Mouse (Mus musculus): Measurements from ENCODE around the gene Olfr658.

Gene Olfr658

DNA sequence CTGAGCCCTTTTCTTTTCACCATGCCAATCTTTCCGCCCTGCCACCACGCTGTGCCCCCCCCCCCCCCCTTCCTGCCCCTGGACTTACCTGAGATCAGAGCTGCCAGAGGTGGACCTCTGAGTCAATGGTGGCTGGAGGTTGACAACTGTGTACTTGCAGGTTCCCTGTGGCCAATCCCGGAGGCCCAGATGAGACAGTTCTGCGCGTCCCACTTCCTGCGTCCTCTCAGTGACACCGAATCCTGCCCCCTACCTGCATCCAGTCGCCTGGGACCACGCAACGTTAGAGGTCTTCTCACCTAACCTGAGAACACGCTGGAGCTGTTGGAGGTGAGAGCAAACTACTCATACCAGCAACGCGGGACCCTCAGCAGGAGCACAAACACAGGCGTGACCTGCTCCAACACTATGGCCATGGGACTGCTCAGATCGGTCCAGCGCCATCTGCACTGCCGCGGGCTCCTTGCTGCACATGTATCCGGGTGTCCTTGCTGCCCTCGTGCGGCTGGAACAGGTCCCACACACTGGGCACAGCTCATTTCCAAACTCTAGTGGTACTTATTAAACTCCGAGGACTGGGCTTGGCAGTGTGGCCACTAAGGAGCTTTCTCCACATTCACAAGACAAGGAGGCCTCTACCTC, at the start of gene Olfr658:
TSS of gene Olfr658 (minus strand) at position 465 of the 642 bp plus-strand sequence.
- no peak for DNase-seq (ENCODE audit: low spot score)

DNA sequence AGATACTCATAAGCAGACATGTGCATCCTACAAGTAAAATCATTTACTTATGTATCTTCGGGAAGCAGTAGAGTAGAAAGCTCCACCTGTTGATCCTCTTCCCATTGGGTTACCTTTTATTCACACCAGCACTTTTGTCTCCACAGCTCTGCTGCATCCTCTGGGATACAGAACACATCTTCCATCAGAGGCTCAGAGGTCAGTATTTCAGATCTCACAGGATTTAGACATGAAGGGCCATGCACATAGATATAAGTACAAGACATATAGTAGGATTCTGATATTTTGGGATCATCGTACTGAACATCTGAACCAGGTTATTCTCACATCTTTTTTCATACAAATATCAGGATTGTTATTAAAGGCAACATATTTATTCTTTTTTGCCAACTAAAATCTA, 39.1 kb upstream of the Olfr658 start, which contains the start of gene Olfr661:
TSS of gene Olfr661 (plus strand) at position 301 of the 400 bp plus-strand sequence.
- DNase-seq (ENCODE audit: low spot score) = no peak

DNA sequence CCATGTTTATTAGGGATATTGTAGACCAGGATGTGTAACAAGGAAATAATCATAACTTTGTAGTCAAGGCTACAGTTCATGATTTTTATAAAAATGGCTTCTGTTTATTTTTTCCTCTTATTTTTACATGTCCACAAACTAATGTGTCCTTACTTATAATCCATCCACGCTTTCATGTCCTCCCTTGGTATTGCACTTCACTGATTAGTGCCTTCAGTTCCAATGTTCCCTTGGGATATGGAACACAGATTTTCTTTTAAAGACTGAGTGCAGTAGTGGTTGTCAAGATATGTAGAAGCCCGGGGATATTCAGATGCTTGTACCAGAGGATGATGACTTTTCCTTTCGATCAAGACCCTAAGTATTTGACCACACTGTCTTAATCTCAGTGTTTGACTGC, 19.3 kb upstream of the Olfr658 start, which contains the start of gene Olfr659:
TSS of gene Olfr659 (plus strand) at position 301 of the 400 bp plus-strand sequence.
- DNase-seq (ENCODE audit: low spot score) = no peak

DNA sequence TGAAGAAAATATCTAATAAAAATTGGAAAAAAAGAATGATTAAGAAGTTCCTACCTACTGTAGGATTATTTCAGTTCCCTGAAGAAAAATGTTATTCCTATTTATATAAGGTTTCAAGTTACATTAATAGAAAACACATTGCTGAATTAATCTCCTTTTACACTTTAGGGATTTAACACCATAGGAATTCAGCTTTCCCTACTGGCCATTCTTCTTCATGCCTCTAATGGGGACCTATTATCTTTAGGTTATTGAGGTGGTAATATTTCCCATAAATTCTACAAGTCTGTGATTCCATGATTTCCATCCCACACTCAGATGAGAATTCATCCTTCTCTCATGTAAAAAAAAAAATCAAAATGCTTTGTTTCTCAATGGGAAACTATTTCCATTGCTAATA, 22.6 kb downstream of the Olfr658 start, which contains the start of gene Olfr657:
TSS of gene Olfr657 (plus strand) at position 301 of the 400 bp plus-strand sequence.
- DNase-seq (ENCODE audit: low spot score) = no peak

DNA sequence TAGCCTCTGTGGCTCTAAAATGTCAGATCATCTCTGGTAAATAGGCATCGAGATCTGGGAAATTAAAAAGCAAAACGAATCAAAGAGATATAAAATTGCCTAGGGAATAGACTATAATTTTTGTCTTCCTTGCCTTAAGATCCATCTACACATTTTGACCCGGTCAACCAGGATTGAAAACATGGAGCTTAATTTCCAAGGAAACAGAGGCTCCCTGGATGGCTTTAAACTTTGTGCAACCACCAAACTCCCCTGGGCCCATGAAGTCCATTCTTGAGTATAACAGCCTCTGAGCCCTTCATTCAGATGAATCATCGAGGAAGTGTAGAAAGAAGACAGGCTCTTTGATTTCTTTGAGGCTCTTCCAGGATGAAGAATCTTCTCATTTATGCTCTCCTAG, 33.5 kb downstream of the Olfr658 start, which contains the start of gene Olfr656:
TSS of gene Olfr656 (plus strand) at position 301 of the 400 bp plus-strand sequence.
- DNase-seq (ENCODE audit: low spot score) = no peak

DNA sequence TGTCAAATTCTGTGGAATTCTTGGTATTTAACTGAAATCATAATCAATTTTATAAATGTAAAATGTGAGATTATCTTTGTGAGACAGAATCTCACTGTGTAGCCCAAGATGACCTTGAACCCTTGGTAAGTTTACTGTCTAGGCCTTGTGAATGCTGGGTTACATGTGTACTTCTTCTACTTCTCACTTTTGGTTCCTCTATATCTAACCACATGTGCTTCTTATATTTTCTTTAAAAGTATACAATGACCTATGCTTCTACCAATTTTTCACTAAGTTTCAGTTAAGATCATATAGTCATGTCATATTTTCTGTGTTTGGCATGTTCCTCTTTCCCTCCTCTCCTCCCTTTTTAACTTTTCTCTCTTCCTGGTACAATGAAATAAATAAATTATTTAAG, 42.4 kb downstream of the Olfr658 start:
- DNase-seq (ENCODE audit: low spot score) = no peak

DNA sequence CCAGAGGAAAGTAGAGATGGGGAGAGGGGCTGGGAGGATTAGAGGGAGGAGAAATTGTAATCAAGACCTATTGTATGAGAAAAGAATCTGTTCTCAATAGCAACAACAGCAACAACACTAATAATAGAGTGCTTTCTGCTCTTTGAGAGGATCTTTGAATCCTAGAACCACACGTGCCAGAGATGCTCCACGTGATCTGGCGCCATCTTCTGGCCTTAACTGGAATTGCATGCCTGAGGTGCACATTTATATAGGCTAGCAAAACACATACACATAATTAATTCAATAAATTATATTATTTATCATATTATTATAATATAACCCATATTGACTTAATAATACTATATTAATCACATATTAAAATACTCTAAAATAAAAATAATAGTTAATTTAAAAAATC, 43.9 kb downstream of the Olfr658 start:
- no peak for DNase-seq (ENCODE audit: low spot score)

DNA sequence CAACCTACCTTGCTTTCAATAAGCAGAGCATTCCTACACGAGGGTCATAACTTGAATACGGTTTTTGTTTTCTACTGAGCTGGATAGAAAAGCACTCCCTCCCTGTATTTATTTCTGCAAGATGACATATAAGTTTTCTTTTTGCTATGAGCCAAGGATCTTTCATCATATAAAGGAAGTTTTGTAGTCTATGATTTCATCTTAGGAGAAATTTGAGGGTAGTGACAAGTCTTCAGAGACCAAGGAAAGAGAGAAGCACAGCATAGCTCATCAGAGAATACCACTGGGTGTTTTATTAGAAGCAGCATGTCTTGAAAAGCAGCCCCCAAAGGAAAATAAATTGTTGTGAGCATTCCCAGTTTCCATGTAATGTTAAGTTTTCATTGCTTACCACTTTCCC, 45.4 kb downstream of the Olfr658 start, which contains the start of gene Olfr655:
TSS of gene Olfr655 (minus strand) at position 101 of the 400 bp plus-strand sequence.
- no peak for DNase-seq (ENCODE audit: low spot score)
